Mouse (Mus musculus) right cerebral cortex, postnatal 36 days (tissue): ENCODE results near the gene Ulk4.

Source experiments
- DNase-seq, 2 experiments: peaks; one replicate each; pipeline ENCODE4 v3.0.0; 2022; ENCODE audit warnings: low spot score in 2 of 2, mixed read lengths in 1 of 2

Ulk4 gene

DNA sequence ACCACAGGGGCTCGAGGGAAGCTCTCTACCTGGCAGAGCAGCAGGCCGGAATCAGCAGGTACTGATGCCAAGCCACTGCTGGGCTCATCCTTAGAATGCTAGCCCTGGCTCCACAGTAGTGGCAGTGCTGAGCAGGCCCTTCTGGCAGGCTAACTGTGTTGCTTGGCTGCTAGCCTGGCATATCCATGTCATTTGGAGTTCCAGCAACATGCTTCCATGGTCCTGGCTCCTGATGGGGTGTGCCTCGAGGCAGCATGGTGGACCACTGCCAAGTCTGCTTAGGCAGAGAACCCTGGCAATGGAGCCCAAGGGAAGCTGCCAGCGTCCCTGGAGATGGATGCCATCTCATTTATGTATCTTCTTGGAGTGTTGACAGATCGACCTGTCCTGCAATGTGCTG is 169.4 kb downstream of the Ulk4 start:
- DNase-seq, result peak; percentile 16 to 52

DNA sequence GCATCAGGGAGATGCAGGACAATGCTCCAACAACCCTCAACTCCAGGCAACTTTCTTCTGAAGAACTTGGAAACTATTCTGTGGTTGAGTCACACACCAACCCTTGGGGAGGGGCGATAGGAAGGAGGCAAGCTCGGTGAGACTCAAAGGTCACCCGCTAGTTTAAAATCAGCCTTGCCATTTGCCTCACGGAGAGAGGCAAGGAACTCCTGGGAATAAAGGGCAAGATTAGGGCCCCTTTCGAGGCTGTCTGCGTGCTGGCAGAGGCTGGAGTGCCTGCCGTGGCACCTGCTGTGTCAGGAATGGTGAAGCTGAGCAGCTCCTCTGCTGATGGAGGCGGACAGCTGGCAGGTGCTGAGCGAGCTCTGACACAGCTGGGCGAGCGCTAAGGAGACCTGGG is 169.9 kb downstream of the Ulk4 start:
- DNase-seq, result no peak

DNA sequence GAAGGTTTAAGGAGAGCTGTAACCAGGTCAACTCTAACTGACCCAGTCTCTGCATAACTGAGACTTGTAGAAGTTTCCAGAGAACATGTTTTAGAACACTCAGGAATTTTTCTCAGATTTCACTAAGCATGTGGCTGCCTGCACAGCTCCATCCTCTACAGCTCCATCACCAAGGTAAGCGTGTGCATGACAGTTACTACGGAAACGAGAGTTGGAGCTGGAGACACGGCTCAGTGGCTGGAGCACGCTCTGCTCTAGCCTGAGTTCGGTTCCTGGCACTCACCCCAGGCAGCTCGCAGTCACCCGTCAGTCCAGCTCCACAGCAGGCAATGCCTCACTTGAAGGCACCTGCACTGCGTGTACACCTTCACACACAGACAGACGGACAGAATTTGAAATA is 175.5 kb downstream of the Ulk4 start:
- no peak for DNase-seq

DNA sequence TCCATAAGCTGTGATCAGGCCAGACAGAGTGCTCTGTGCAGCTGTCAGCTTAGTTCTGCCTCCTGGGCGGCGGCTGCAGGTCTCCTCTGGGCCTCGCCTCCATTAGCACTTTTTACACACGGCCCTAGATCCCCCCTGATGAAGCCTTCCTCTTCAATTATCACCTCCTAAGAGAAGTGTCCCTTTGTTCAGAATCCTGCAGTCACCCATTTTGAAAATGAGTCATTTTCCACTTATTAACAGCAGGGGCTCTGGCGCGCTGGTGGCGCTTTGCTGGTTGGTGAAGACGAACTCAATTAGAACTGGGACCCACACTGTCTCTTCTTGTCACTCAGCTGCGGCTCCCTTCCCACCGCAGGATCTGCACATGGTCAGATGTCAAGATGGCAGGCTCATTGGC is 177.5 kb downstream of the Ulk4 start:
- no peak for DNase-seq

DNA sequence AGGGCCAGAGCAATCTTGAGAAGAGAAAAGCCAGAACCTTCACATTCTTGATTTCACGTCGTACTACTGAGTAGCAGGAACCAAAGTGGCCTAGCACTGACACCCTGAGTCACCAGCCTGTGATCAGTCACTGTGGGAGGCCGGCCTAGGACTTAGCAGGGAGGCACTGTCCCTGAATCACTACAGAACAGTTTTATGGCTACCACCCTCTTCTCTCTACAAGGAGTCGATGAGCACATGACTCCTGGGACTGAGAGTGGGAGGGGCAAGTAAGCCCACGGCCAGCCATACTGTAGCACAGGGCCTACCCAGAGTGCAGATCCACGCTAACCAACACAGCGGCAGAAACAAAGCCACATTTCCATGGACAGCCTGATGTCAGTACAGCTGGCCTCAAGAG is 183.2 kb downstream of the Ulk4 start:
- no peak for DNase-seq

DNA sequence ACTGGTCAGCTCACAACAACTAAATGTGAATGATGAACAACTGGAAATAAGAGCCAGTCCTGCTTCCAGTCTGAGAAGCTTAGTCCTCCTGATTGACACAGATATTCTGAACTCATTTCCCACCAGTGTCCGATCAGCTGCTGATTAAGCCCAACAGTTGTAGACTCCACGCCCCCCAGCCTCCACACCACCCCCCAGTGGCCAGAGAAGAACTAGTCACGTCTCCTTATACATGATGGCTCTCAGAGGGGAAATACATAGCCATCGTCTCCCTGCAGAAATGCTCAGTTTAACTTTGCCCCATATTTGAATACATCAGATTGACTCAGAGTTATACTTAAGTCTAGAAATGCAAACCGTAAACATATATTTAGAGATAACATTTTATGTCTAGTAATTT is 184.4 kb downstream of the Ulk4 start:
- no peak for DNase-seq

DNA sequence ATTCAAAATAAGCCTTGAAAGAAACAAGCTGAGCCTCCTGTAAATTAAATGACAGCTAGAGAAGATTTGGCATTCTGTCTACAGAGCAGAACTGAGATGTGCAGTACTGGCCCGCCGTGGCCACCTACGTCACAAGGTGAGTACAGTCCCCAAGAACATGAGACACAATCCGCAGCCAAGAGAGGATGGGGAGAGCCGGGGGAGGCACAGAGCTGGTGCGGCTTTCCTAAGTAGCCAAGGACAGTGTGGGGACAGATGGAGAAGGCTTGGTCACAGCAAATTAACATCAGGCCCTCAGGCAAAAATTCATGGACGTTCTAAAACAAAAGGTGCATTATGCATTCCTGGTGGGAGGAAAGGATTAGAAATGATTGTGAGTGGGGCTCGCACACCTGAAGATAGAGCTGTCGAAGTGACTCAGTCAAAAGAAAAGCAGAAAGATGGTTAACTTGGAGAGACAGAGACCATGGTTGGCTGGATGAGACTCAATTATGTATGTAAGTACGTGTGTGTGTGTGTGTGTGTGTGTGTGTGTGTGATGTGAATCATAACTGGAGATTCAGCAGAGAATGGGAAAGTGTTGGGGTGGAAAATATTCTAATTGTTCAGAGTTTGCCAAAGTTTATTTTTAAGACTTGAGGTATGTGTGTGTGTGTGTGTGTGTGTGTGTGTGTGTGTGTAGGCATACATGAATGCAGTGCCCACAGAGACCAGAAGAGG is 185.8 kb downstream of the Ulk4 start:
- DNase-seq, result no peak

DNA sequence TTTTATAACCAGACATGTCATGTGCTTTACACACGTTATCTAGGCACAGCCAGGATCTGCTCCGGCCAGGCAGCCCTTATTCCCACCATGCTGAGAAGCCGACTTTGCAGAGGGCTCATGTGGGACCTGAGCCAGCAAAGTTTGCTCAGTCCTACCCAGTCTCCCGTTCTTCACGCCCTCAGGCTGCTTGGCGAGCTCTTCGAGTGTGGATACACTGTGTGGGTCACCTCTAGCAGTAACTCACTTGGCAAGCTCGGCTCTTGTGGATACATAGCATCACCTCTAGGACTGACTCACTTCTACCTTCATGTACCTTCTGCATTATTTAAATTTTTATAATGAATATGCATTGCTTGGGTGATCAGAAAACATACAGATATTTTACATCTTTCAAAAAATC is 189.3 kb downstream of the Ulk4 start:
- no peak for DNase-seq

DNA sequence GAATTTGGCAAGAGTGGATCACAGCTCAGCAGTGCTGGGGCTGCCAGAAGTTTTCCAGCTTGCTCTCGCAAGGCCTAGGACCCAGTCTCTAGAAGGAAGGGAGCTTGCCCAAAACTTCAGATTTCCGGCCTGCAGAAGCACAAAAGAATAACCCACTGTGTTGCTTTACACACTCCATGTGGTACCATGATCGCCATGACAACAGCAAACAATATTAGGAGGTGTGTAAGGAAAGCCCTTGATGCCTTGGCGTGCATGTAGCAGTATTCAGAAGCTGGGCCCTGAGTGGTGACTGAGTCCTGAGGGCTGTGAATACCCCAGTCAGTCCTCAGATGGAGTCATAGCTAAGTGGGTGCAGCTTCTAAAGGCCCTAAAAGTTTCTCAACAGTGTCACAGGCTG is 192.8 kb downstream of the Ulk4 start:
- no peak for DNase-seq

DNA sequence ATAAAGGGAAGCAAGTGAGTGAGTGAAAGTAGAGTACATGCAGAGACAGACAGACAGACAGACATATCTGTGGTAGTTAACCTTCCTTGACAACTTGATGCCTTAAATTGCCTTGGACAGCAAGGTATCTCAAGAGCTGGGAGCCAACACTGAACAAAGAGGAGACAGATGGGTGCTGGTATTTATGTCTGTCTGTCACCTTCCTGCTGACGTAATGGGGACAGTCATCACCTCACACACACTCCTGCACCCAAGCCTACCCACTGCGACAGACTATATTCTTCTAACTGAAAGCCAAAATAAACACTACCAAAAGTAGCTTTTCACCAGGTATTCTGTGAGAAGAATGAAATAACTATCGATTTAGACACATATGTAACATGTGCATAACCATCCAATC is 196.2 kb downstream of the Ulk4 start:
- no peak for DNase-seq

DNA sequence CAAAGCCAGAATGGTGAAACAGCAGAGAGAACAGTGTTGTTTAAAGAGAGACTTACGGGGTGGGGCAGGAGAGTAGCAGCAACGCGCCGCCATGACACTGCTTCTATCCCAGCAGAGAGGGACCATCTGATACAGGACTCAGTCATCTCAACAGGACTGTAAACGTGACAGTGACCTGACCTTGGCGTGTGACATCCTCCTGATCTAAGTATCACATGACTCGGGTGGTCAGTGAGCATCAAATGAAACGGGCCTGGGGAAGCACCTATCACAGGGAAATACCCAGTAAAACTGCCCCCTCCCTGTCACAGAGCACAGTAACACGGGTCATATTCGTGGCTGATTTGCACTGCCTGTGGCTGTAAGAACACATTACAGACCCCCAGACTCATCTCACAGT is 196.6 kb downstream of the Ulk4 start:
- DNase-seq, result no peak

DNA sequence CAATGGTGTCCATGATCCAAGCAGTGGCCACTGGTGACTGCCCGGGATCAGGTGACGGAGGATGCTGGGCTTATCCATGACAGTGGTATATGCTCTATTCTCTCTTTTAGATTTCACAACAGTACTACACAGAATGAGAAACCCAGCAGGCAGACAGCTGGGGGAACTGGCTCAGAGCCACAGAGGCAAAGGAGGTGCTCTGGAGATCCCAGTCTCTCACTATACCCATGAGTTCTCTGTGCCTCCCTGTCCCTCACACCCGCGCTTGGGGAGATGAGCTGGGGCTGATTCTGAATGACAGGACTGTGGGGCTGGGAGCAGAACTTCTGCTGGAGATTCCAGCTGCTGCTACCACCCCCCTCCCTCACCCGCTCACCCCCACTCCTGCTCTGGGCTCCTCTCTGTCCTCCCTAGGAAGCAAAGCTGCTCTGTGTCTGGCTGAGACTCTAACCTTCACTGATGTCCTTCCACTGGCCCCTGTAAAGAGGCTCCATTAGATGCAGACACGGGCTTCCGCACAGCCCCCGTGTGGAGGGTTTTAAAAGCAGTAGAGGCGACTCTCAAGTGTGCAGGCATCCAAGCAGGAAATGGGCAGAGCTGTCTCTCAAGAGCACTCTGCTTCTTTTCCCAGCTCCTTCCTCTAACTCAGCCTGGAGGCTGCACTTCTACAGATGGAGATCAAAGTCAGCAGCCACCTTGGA is 197.5 kb downstream of the Ulk4 start:
- DNase-seq, result peak in 1 of 2 experiments; percentile 38

DNA sequence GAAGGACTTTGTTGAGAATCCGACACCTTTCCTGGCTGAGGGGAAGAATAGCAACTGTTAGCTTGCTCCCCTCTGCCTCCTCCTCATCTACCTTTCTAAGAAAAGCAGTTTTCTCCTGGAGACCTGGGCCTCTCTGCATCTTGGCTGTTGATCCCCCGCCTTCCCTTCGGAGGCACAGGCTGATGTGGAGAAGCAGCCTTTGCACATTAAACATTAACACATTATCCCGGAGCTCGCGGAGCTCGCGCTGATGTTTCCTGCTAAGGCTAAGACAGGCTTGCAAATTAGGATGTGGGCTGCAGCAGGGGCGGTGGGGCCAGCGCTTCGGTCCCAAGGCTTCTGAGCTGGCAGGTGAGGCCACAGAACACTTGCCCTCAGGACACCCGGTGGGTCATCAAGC is 200.7 kb downstream of the Ulk4 start:
- DNase-seq, result peak in 1 of 2 experiments; percentile 47

DNA sequence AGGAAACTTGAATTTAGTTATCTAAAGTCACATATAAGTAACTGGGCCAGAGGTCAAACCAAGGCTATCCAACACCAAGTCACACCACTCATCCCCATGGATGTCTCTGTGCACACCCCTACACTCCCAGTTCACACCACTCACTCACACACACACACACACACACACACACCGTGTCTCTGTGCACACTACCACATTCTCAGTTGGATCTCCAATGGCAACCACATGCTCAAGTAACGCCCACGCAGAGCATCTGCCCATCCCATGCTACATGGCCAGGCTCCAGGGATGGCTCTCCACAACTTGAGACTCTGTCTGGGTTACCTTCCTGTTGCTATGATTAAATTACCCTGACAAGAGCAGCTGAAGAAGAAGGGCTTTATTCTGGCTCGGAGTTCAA is 201.8 kb downstream of the Ulk4 start:
- peak; percentile 84 to 88 for DNase-seq

DNA sequence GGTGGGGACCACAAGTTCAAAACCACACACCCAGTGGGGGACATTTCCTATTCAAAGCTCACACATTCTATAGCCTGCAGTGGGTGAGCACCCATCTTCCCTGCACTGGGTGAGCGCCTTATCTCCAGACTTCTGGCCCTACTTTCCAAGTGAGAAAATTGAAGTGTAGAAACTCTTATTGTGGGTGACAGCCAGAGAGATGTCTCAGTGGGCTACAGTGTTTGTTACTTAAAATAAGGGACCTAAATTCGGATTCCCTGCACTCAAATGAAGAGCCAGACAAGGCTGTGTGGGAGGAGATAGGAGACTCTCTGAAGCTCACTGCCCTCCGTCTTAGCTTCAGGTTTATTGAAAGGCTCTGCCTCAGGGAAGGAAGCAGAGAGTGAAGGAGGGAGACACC is 202.3 kb downstream of the Ulk4 start:
- peak in 1 of 2 experiments; percentile 70 for DNase-seq

DNA sequence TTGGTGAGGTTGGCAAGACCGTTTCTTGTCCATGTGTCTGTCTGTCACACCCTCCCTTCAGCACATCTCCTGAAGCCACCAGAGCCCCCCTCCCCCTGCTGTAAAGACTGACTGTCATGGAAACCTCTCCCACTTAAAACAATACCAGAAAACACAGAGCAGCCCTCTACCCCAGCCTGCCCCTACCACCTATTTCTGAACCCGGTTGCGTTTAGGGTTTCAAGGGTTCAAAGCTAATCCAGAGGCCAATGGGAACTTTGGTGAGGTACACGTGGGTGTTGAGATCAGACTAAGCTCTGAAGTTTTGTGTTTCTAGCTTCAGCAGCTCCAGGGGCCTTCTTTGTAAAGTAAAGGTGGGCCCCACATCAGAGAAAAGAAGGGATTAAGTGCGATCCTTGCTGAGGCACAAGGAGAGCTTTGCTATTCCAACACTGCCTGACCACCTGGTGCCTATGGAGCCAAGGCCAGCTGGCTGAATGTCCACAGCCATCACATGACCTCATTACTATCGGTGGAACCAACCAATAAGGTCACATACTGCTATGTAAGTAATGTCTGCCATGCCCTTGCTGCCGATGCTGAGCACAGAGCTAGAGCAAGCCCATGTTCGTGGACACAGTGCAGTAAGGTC is 204.8 kb downstream of the Ulk4 start:
- no peak for DNase-seq

DNA sequence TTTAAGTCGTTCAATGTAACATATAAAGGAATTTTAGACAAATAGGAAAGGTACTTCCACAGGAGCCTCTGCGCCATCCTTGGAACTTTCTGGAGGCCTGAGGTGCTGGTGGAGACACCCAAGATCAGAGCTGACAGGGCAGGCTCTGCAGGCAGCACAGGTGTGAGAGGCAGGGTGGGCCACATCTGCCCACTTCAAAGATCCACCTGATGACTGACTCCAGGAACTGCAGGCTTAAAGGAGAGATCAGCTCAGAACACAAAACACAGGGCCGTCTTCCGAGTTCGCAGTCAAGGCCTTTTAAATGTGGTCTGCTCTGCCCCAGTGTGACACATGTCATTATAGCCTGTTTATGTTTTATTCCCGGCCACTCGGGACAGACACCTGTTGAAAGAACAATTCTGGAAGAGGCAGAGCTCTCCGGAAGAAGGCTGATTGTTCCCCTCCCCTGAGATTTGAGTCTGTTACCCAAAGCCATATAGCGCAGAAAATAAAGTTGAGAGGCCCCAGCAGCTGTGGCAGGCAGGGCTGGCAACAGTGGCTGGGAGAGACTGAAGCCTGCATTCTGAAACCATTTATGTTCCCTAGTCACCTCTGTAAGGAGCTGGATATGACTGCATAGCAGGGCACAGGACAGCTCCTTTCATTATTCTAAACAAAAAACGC is 205.4 kb downstream of the Ulk4 start:
- DNase-seq, result no peak

DNA sequence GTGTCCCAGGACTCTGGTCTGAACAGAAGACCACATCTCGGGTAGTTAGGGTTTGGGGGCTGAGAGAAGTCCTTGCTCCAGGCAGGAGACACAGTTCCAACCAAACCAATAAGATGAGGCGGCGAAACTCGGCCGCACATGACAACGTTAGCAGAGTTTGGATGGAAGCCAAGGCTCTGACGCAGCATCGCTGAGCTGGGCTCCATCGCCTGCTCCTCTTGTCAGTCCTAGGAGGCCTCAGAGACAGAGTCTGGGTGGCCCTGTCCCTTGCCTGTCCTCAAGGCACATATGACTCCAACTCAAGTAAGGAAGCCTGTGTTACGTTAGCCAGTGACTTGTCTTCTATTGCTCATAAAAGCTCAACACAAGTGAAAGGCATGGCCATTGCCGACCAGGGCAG is 205.9 kb downstream of the Ulk4 start:
- no peak for DNase-seq

DNA sequence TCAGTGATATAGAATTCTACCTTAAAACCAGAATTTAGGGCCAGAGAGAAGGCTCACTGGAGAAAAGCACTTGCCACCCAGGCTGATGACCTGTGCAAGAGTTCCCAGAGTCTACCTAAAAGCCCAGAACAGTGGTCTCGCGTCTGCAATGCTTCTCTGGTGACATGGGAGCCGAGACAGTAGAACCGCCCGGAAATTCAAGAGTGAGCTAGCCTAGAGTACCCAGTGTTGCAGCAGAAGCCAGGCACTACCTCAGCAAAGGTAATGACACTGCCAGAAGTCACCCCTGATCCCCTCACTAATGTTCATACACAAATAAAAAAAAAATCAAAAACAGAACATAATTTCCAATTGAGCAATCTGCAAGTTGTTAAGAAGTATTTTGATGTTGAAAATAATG is 208.9 kb downstream of the Ulk4 start:
- DNase-seq, result no peak

DNA sequence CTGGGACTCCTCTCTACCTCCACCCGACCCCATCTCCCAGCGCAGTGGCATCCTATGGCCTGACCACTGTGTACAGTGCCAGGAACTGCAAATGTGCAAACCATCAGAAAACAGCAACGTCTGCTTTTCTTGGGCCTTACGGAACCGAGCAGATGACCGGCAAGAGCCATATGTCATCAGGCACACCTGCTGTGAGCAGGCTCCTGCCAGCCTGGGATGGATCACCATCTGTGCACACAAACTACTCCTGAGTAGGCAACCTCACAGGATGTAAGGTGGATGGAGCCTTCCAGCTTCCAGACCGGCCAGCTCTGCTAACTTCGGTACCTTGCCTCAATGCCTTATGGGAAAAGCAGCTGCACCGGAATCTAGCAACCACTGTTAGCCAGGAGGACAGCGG is 210.0 kb downstream of the Ulk4 start:
- DNase-seq, result no peak

DNA sequence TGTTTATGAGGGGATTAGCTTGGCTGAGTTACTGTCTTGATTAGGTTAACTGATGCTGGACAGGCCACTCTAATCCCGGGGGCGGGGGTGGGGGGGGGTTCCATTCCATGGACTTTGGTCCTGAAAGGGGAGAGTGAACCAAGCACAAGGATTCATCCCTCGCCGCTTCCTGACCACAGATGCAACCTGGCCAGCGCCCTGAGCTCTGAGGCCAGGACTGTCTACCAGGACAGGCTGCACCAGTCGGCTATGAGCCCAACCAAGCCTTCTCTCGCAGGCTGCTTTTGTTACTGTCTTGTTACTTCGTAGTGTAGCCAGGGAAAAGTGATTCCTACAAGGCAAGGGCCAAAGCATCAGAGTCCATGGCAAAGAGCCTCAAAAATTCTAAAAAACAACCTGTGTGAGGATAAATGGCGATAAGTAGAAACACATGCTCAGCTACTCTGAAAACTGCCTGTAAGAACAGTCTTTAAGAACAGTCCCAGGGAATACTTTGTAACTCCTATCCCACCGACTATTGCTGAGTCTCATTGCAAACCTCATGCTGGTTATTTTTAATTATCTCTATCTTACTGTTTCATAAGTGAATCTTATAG is 211.5 kb downstream of the Ulk4 start:
- DNase-seq, result no peak
